Mouse (Mus musculus) hindbrain, postnatal 0 days (tissue): ENCODE data around the gene Gen1. TPM values are rescaled to one million over a fixed set of nuclear protein-coding genes. Genes with fewer than 3 reads are reported as not detected.

Experiments
- ATAC-seq: fragments of 200-750 bp; cut with Nextera tagmentation; 2 replicates; pipeline ENCODE4 v1.8.0; 2017; ENCODE audit warnings: mild to moderate bottlenecking, moderate TSS enrichment, moderate library complexity
- DNase-seq: peaks from one replicate; pipeline ENCODE4 v3.0.0-alpha.2; 2015; ENCODE audit warnings: low spot score
- H3K27ac ChIP-seq: fragments of 300-500 bp; sonication (generic); 2 replicates; pipeline ENCODE4 v1.5.1; 2014; ENCODE audit warnings: mild to moderate bottlenecking
- H3K27me3 ChIP-seq: fragments of 300-500 bp; sonication (generic); 2 replicates; pipeline ENCODE4 v1.6.1; 2014; ENCODE audit warnings: low read length, mixed read lengths; ENCODE audit not compliant: insufficient read depth
- H3K36me3 ChIP-seq: fragments of 300-500 bp; sonication (generic); 2 replicates; pipeline ENCODE4 v1.6.1; 2014; ENCODE audit warnings: low read length, mixed read lengths; ENCODE audit not compliant: insufficient read depth
- H3K4me1 ChIP-seq: fragments of 300-500 bp; sonication (generic); 2 replicates; pipeline ENCODE4 v1.6.1; 2014; ENCODE audit warnings: antibody characterized with exemption, low read length, mixed read lengths; ENCODE audit not compliant: insufficient read depth
- H3K4me2 ChIP-seq: fragments of 300-500 bp; sonication (generic); 2 replicates; pipeline ENCODE4 v1.6.1; 2014; ENCODE audit warnings: low read depth, mild to moderate bottlenecking, low read length, moderate library complexity, mixed read lengths
- H3K4me3 ChIP-seq: fragments of 300-500 bp; sonication (generic); 2 replicates; pipeline ENCODE4 v1.5.1; 2014; ENCODE audit warnings: low read length
- H3K9ac ChIP-seq: fragments of 300-500 bp; sonication (generic); replicated peaks from 2 replicates; pipeline ENCODE4 v1.6.1; 2014; ENCODE audit warnings: mild to moderate bottlenecking, low read length, moderate library complexity, mixed read lengths
- H3K9me3 ChIP-seq: fragments of 300-500 bp; sonication (generic); 2 replicates; pipeline ENCODE4 v1.6.1; 2016; ENCODE audit warnings: low read length, mixed read lengths
- CTCF ChIP-seq: IDR thresholded peaks from 2 replicates; pipeline ENCODE4 v1.5.1; 2016; ENCODE audit warnings: antibody characterized with exemption, control low read depth, low read depth
- WGBS: fragments of 180-500 bp; shearing (Covaris S2); extraction: QIAGEN DNeasy Blood & Tissue Kit; methylation state at CpG from one replicate; pipeline ENCODE4 v1.1.7; 2014; 5-methylcytosine and 5-hydroxymethylcytosine counted together
- polyA plus RNA-seq: library from polyadenylated mRNA; unstranded; fragments of >200 nt; fragmentation: Nextera tagmentation; extraction: Ambion mirVana; gene quantifications from 2 replicates; pipeline ENCODE4 v1.2.1, GENCODE M21; 2015
- total RNA-seq: library from RNA; depleted of rRNA; stranded (reverse); fragments of >200 nt; gene quantifications from 2 replicates; pipeline ENCODE4 v1.2.3, GENCODE M21; 2014; rRNA removed

Gen1 gene
- total RNA-seq, result 1.7 and 3.1 TPM in 2 replicates
- 1.0 and 2.2 TPM in 2 replicates for polyA plus RNA-seq

DNA sequence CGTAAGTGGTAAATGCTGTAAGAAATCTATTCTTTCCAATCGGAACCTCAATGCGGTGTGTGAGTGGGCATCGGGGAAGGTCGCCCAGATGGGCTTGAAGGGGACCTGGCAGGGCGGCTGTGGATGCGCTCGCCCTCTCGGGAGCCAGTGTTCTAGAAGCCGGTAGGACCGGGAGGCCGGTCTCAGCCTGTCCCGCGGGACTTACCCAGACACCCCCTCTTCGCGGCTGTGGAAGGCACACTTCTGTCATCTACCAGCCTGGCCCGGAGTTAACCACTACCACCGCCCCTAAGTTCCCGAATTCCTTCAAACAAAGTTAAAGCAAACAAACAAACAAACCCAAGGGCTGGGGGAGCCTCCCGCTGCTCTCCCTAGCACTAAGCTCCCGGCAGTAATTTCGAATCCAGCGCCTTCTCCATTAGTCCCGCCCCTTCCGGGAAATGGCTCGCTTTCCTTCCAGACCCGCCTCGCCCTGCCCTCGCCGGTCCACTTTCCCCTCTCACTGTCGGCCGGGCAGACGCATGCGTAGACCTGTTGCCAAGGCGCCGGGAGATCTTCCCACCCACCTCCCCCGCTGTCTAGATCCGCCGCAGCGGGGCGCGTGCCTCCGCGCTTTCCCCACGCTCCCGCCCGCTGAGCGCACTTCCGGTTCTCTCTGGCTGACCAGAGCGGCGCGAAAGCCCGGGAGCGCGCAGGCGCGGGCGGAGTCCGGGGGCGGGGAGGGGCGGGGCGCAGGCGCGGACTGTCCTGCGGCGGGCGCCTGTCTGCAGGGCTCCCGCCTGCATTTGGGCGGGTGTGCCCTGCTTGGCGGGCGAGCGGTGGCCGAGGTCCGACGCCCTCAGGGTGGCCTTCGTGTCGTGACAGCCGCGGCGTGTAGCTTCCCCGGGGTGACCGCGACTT, at the start of gene Gen1, which contains the start of gene Smc6:
Gene Gen1, minus strand, starts transcription at position 420 of the 900 bp plus-strand sequence.
Gene Smc6, plus strand, starts transcription at position 505 of the 900 bp plus-strand sequence.
- Histone ChIP-seq H3K36me3 (no peaks in the 10 kb centered on the region), H3K4me2 (peak within 1 kb of the TSS; percentile 99), H3K9ac (peak within 1 kb of the TSS; percentile 88), H3K9me3 (no peaks in the 10 kb centered on the region), H3K27ac (peak within 1 kb of the TSS; percentile 90), H3K27me3 (no peaks in the 10 kb centered on the region), H3K4me1 (0 out of 2 replicates have a peak, but pooled peaks cover 6% of the 10 kb centered on the region), H3K4me3 (peak within 1 kb of the TSS; percentile 88)
- DNase-seq, result peak; percentile 98
- TF ChIP-seq CTCF, result no peak
- ATAC-seq, result peak; percentile 99
- under 1% methylated on average over 79 of the region's 83 CpGs for WGBS

DNA sequence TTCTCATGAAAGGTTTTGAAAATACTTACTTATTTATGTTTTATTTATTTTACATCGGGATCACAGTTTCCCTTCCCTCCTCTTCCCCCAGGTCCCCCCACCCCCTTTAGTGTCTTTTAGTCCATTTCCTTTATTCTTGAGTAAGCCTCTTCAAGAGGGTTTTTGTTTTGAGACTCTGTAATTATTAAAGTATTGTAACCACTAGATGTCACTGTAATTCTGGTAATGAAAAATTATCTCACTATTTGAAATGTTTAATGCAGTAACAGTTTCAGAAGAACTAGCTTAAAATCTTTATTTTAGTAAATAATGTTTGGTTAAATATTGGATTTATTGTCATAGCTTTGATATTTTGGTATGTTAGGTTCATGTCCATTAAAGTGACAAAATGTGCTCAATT, 48.2 kb upstream of the Gen1 start:
- H3K9ac ChIP-seq, result no peak overlapping the region
- no peaks in the 10 kb centered on the region for H3K9me3 ChIP-seq
- DNase-seq, result peak; percentile 53
- no peaks in the 10 kb centered on the region for H3K27me3 ChIP-seq
- H3K36me3 ChIP-seq, result peaks cover 16% of the 10 kb centered on the region; the same call in 1 of the 2 replicates
- no peak overlapping the region for H3K27ac ChIP-seq
- no peak overlapping the region for H3K4me3 ChIP-seq
- H3K4me1 ChIP-seq, result no peaks in the 10 kb centered on the region
- TF ChIP-seq CTCF, result peak; percentile 27
- ATAC-seq, result no peak
- 66% methylated on average over 1 of the region's 1 CpGs for WGBS
- H3K4me2 ChIP-seq, result no peak overlapping the region

- no peak overlapping the region for H3K4me3 ChIP-seq
- H3K9ac ChIP-seq, result no peak overlapping the region
- no peaks in the 10 kb centered on the region for H3K27me3 ChIP-seq
- 98% methylated on average over 2 of the region's 2 CpGs for WGBS
- H3K9me3 ChIP-seq, result no peaks in the 10 kb centered on the region
- H3K27ac ChIP-seq, result no peak overlapping the region
- no peaks in the 10 kb centered on the region for H3K4me1 ChIP-seq
- TF ChIP-seq CTCF, result no peak
- H3K36me3 ChIP-seq, result peaks cover 19% of the 10 kb centered on the region; the same call in 1 of the 2 replicates
- no peak overlapping the region for H3K4me2 ChIP-seq
- ATAC-seq (no peak), DNase-seq (no peak)
Measured at GRCm38 (mm10) chr12:11311106-11311505, 45.5 kb upstream of the Gen1 start.

DNA sequence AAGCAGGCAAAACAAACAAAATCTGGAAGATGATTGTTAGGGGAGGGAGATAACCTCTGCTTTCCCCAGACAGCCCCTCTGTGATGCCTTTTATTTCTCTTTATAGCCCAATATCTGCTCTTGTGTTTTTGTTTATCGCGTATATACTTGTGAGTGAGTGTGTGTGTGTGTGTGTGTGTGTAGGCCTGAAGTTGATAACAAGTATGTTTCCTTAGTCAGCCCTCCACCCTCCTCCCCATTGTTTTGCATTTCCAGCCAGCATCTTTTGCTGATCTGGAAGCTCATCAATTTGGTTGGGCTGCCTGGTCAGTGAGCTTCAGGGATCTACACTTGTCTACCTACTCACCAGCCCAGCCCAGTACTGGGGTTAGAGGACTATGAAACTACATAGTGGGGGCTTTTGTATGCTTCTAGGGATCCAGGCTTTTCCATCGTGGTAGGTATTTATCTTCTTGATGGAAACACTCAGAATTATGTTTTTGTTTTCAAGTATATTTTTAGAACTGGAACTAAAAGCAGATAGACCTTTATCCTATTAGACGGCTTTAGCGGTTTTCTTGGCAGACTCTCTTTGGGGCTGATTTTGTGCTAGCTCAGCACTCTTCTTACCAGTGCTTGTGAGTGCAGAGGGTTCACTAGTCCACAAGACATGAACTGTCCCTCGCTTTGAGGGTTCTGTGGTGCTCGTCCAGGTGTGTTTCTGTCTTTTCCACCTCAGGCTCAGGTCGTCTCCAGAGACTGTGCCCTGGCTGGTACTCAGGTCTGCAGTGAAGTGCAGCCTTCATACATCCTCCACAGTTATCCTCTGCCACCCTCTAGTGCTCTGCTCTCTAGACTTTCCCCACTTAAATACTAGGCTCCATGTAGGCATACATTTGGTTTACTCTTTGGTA, 41.4 kb upstream of the Gen1 start:
- H3K4me3 ChIP-seq, result no peak overlapping the region
- H3K27me3 ChIP-seq, result no peaks in the 10 kb centered on the region
- TF ChIP-seq CTCF, result no peak
- H3K4me1 ChIP-seq, result no peaks in the 10 kb centered on the region
- no peak overlapping the region for H3K9ac ChIP-seq
- H3K36me3 ChIP-seq, result peaks cover 21% of the 10 kb centered on the region
- no peak overlapping the region for H3K4me2 ChIP-seq
- ATAC-seq (peak; percentile 27; the same call in 1 of the 2 replicates), DNase-seq (no peak)
- no peaks in the 10 kb centered on the region for H3K9me3 ChIP-seq
- no peak overlapping the region for H3K27ac ChIP-seq
- 87% methylated on average over 8 of the region's 8 CpGs for WGBS

DNA sequence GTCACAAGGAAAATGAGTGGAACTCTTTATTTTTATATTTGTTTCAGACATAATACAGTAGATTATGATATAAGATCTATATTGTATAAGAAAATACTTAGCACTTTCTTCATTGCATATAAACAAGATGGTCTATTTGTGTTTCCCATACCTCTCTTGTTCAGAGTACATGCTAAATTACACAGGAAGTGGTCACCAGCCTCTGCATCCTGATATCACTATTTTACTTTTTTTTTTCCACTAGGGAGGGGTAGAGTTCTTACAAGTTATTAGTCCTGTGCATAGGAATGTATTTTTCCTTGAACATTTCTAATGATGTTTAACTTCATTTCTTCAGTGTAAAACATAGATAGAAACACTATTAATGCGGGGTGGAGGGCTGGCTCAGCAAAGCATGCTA, 35.3 kb upstream of the Gen1 start:
- no peak for ATAC-seq
- DNase-seq, result no peak
- Histone ChIP-seq H3K4me1 (no peaks in the 10 kb centered on the region), H3K36me3 (peaks cover 15% of the 10 kb centered on the region), H3K4me2 (no peak overlapping the region), H3K9ac (no peak overlapping the region), H3K9me3 (no peaks in the 10 kb centered on the region), H3K27ac (no peak overlapping the region), H3K27me3 (no peaks in the 10 kb centered on the region), H3K4me3 (no peak overlapping the region)
- WGBS, result 96% methylated on average over 1 of the region's 1 CpGs
- no peak for TF ChIP-seq CTCF

- WGBS, result 90% methylated on average over 2 of the region's 2 CpGs
- ATAC-seq (no peak), DNase-seq (no peak)
- H3K4me3 ChIP-seq, result no peak overlapping the region
- H3K4me2 ChIP-seq, result no peak overlapping the region
- H3K36me3 ChIP-seq, result peaks cover 37% of the 10 kb centered on the region
- no peak overlapping the region for H3K9ac ChIP-seq
- no peaks in the 10 kb centered on the region for H3K27me3 ChIP-seq
- H3K27ac ChIP-seq, result no peak overlapping the region
- H3K4me1 ChIP-seq, result no peaks in the 10 kb centered on the region
- H3K9me3 ChIP-seq, result no peaks in the 10 kb centered on the region
- peak; percentile 8; the same call in 1 of the 2 replicates for TF ChIP-seq CTCF
Measured at GRCm38 (mm10) chr12:11286382-11286781, 20.8 kb upstream of the Gen1 start.
